12 mouse cellular contexts compared by ENCODE assay signal in genomic region chr5:142404307-142404706, GRCm38 (mm10). TPM values are rescaled to one million over a fixed set of nuclear protein-coding genes. Genes with fewer than 3 reads are reported as not detected.
DNase-seq lines count a peak whose midpoint lies in the region; ATAC-seq lines count a peak whose summit lies in the region.
"Had no signal": no experiment of that assay in that cellular context is flagged by ENCODE, and none has a peak within 500 bp of the region (broad histone marks: within the 10 kb centered on the region; RNA-seq: fewer than 3 reads in every experiment).

No protein-coding gene starts in this region.

- no peaks in the 10 kb centered on the region for H3K9me3 ChIP-seq in heart, embryonic 11.5 days (replicated peaks; ENCODE audit: control insufficient read depth, low read length)
- no peaks in the 10 kb centered on the region for H3K9me3 ChIP-seq in lung, embryonic 15.5 days
- no peaks in the 10 kb centered on the region for H3K9me3 ChIP-seq in limb, embryonic 15.5 days
- no peaks in the 10 kb centered on the region for H3K9me3 ChIP-seq in stomach, embryonic 15.5 days
- H3K9me3 ChIP-seq: megakaryocyte, embryonic 14.5 days had no signal

- H3K4me2 ChIP-seq in heart, embryonic 11.5 days = peak overlapping the region; percentile 24
- 0 out of 2 replicates have a peak overlapping the region, but pooled peaks have one; percentile 9 for H3K4me2 ChIP-seq in lung, embryonic 15.5 days
- H3K4me2 ChIP-seq in limb, embryonic 15.5 days = peak overlapping the region; percentile 22; the same call in 1 of the 2 replicates
- peak overlapping the region; percentile 89; the same call in 1 of the 2 replicates for H3K4me2 ChIP-seq in stomach, embryonic 15.5 days

- H3K27me3 ChIP-seq in heart, embryonic 11.5 days (ENCODE audit: control insufficient read depth, insufficient read depth, low read length) = no peaks in the 10 kb centered on the region
- H3K27me3 ChIP-seq in lung, embryonic 15.5 days = no peaks in the 10 kb centered on the region
- no peaks in the 10 kb centered on the region for H3K27me3 ChIP-seq in limb, embryonic 15.5 days
- H3K27me3 ChIP-seq in stomach, embryonic 15.5 days (replicated peaks) = no peaks in the 10 kb centered on the region
- H3K27me3 ChIP-seq: CH12.LX; megakaryocyte, embryonic 14.5 days had no signal

- 82% methylated on average over 1 of the region's 1 CpGs for WGBS in heart, embryonic 11.5 days (ENCODE audit: insufficient replicate concordance)
- WGBS in lung, embryonic 15.5 days = 82% methylated on average over 1 of the region's 1 CpGs
- WGBS in limb, embryonic 15.5 days = 71% methylated on average over 1 of the region's 1 CpGs
- 75% methylated on average over 1 of the region's 1 CpGs for WGBS in stomach, embryonic 15.5 days

- no peak overlapping the region for H3K27ac ChIP-seq in heart, embryonic 11.5 days (ENCODE audit: low read depth, low read length)
- no peak overlapping the region for H3K27ac ChIP-seq in lung, embryonic 15.5 days
- H3K27ac ChIP-seq in limb, embryonic 15.5 days = no peak overlapping the region
- no peak overlapping the region for H3K27ac ChIP-seq in stomach, embryonic 15.5 days

- H3K4me3 ChIP-seq in heart, embryonic 11.5 days (ENCODE audit: low read depth, low read length) = no peak overlapping the region
- no peak overlapping the region for H3K4me3 ChIP-seq in lung, embryonic 15.5 days
- H3K4me3 ChIP-seq in limb, embryonic 15.5 days = 0 out of 2 replicates have a peak overlapping the region, but pooled peaks have one; percentile 4
- H3K4me3 ChIP-seq in stomach, embryonic 15.5 days (replicated peaks) = no peak overlapping the region

- 0 out of 2 replicates have a peak, but pooled peaks cover 2% of the 10 kb centered on the region for H3K36me3 ChIP-seq in heart, embryonic 11.5 days (ENCODE audit: control insufficient read depth, insufficient read depth, low read length)
- no peaks in the 10 kb centered on the region; the same call in 1 of the 2 replicates for H3K36me3 ChIP-seq in lung, embryonic 15.5 days
- peaks cover 18% of the 10 kb centered on the region for H3K36me3 ChIP-seq in limb, embryonic 15.5 days
- no peaks in the 10 kb centered on the region for H3K36me3 ChIP-seq in stomach, embryonic 15.5 days

- no peak for DNase-seq in heart, adult 11 months
- DNase-seq in lung, postnatal 25 days (ENCODE audit: low spot score) = no peak
- no peak for DNase-seq in kidney, adult 8-10 months
- DNase-seq: gastrocnemius, postnatal 14 days; right cerebral cortex, postnatal 14 days had no signal

- H3K9ac ChIP-seq in heart, embryonic 11.5 days (ENCODE audit: low read depth, low read length) = no peak overlapping the region
- no peak overlapping the region for H3K9ac ChIP-seq in lung, embryonic 15.5 days
- no peak overlapping the region for H3K9ac ChIP-seq in limb, embryonic 15.5 days
- H3K9ac ChIP-seq in stomach, embryonic 15.5 days = no peak overlapping the region

- ATAC-seq in heart, embryonic 11.5 days (replicated peaks; ENCODE audit: insufficient number of reproducible peaks, low FRiP score, low TSS enrichment) = no peak
- no peak for ATAC-seq in lung, embryonic 15.5 days (ENCODE audit: borderline replicate concordance, extremely low read depth, low FRiP score, low TSS enrichment)
- ATAC-seq in limb, embryonic 15.5 days (ENCODE audit: insufficient number of reproducible peaks, low FRiP score, low TSS enrichment, low read depth) = no peak
- ATAC-seq in stomach, embryonic 15.5 days (ENCODE audit: insufficient read depth, low FRiP score, low read depth) = no peak
- ATAC-seq in frontal cortex, adult (ENCODE audit: low TSS enrichment) = no peak

- peaks cover 32% of the 10 kb centered on the region for H3K4me1 ChIP-seq in heart, embryonic 11.5 days (ENCODE audit: control insufficient read depth, insufficient read depth, low read length)
- peaks cover 56% of the 10 kb centered on the region for H3K4me1 ChIP-seq in lung, embryonic 15.5 days
- H3K4me1 ChIP-seq in limb, embryonic 15.5 days = peaks cover 49% of the 10 kb centered on the region
- H3K4me1 ChIP-seq in stomach, embryonic 15.5 days = peaks cover 51% of the 10 kb centered on the region

RNA-seq across cellular contexts. Expression of gene Foxk1, which starts 3.0 kb away (rescaled TPM):
- polyA plus RNA-seq in heart, embryonic 11.5 days (2014; fragmentation: Nextera tagmentation; extraction: Ambion mirVana) = 3.0 and 3.8 TPM in 2 replicates
- 4.0 and 5.7 TPM in 2 replicates for polyA plus RNA-seq in lung, embryonic 15.5 days (2015; fragmentation: Nextera tagmentation; extraction: Ambion mirVana)
- polyA plus RNA-seq in limb, embryonic 15.5 days (2015; fragmentation: Nextera tagmentation; extraction: Ambion mirVana) = 4.4 and 5.3 TPM in 2 replicates
- polyA plus RNA-seq in stomach, embryonic 15.5 days (2015; fragmentation: Nextera tagmentation; extraction: Ambion mirVana) = 5.6 and 5.7 TPM in 2 replicates

RNA-seq across cellular contexts. Expression of gene Ap5z1, which starts 59.4 kb away (rescaled TPM):
- polyA plus RNA-seq in heart, embryonic 11.5 days (2014; fragmentation: Nextera tagmentation; extraction: Ambion mirVana) = 6.4 and 8.1 TPM in 2 replicates
- 7.8 and 8.8 TPM in 2 replicates for polyA plus RNA-seq in lung, embryonic 15.5 days (2015; fragmentation: Nextera tagmentation; extraction: Ambion mirVana)
- 9.8 and 9.9 TPM in 2 replicates for polyA plus RNA-seq in limb, embryonic 15.5 days (2015; fragmentation: Nextera tagmentation; extraction: Ambion mirVana)
- 8.5 and 9.4 TPM in 2 replicates for polyA plus RNA-seq in stomach, embryonic 15.5 days (2015; fragmentation: Nextera tagmentation; extraction: Ambion mirVana)

Comparison
In these comparisons a context has a peak if more than half of its experiments do, and no peak if none do; other contexts are left out.
1. H3K4me2 ChIP-seq: peak in every context shown above with its lines; median percentile 89 in stomach, embryonic 15.5 days; 24 in heart, embryonic 11.5 days; 22 in limb, embryonic 15.5 days; 9 in lung, embryonic 15.5 days.